Mouse (Mus musculus) hindbrain, embryonic 16.5 days (tissue): Measurements from ENCODE around the gene Tenm4. TPM values are rescaled to one million over a fixed set of nuclear protein-coding genes. Genes with fewer than 3 reads are reported as not detected.

Experiments
- ATAC-seq: fragments of 200-750 bp; cut with Nextera tagmentation; 2 replicates; pipeline ENCODE4 v1.8.0; 2017; ENCODE audit warnings: moderate TSS enrichment, moderate library complexity
- H3K27ac ChIP-seq: fragments of 300-500 bp; sonication (generic); 2 replicates; pipeline ENCODE4 v1.5.1; 2014; ENCODE audit warnings: low read depth, mild to moderate bottlenecking, control low read depth, low read length, moderate library complexity
- H3K27me3 ChIP-seq: fragments of 300-500 bp; sonication (generic); replicated peaks from 2 replicates; pipeline ENCODE4 v1.6.1; 2014; ENCODE audit warnings: low read length; ENCODE audit not compliant: control insufficient read depth, insufficient read depth
- H3K36me3 ChIP-seq: fragments of 300-500 bp; sonication (generic); 2 replicates; pipeline ENCODE4 v1.6.1; 2014; ENCODE audit warnings: mild to moderate bottlenecking, low read length, moderate library complexity, mixed read lengths; ENCODE audit not compliant: control insufficient read depth, insufficient read depth
- H3K4me1 ChIP-seq: fragments of 300-500 bp; sonication (generic); 2 replicates; pipeline ENCODE4 v1.6.1; 2014; ENCODE audit warnings: low read depth, low read length; ENCODE audit not compliant: control insufficient read depth, insufficient read depth
- H3K4me2 ChIP-seq: fragments of 300-500 bp; sonication (generic); 2 replicates; pipeline ENCODE4 v1.6.1; 2014; ENCODE audit warnings: mild to moderate bottlenecking, low read length, control low read depth, moderate library complexity
- H3K4me3 ChIP-seq: fragments of 300-500 bp; sonication (generic); 2 replicates; pipeline ENCODE4 v1.5.1; 2014; ENCODE audit warnings: mild to moderate bottlenecking, low read length, control low read depth, moderate library complexity
- H3K9ac ChIP-seq: fragments of 300-500 bp; sonication (generic); 2 replicates; pipeline ENCODE4 v1.6.1; 2014; ENCODE audit warnings: low read depth, mild to moderate bottlenecking, control low read depth, low read length, moderate library complexity
- H3K9me3 ChIP-seq: fragments of 300-500 bp; sonication (generic); 2 replicates; pipeline ENCODE4 v1.6.1; 2014; ENCODE audit warnings: mild to moderate bottlenecking, low read length, moderate library complexity; ENCODE audit not compliant: control insufficient read depth
- WGBS: fragments of 180-500 bp; shearing (Covaris S2); extraction: QIAGEN DNeasy Blood & Tissue Kit; methylation state at CpG from one replicate; pipeline ENCODE4 v1.1.7; 2014; 5-methylcytosine and 5-hydroxymethylcytosine counted together
- polyA plus RNA-seq: library from polyadenylated mRNA; unstranded; fragments of >200 nt; fragmentation: Nextera tagmentation; extraction: Ambion mirVana; gene quantifications from 2 replicates; pipeline ENCODE4 v1.2.1, GENCODE M21; 2015

Tenm4 gene
- polyA plus RNA-seq, 1 experiment from 2014 or later = 32.4 TPM

- WGBS = 45% methylated on average over 10 of the region's 10 CpGs
- Histone ChIP-seq H3K27ac (no peak overlapping the region), H3K4me1 (peaks cover 10% of the 10 kb centered on the region)
These were observed 585.2 kb downstream of the Tenm4 start for GRCm38 (mm10) chr7:96756104-96756742.

GRCm38 (mm10) chr7:96757067-96757466 lies 586.0 kb downstream of the Tenm4 start:
- no peak for ATAC-seq
- H3K27ac ChIP-seq = no peak overlapping the region
- no peaks in the 10 kb centered on the region for H3K9me3 ChIP-seq
- H3K36me3 ChIP-seq = no peaks in the 10 kb centered on the region
- H3K9ac ChIP-seq = no peak overlapping the region
- no peak overlapping the region for H3K4me3 ChIP-seq
- peaks cover 12% of the 10 kb centered on the region for H3K4me1 ChIP-seq
- no peak overlapping the region for H3K4me2 ChIP-seq
- WGBS = 80% methylated on average over 8 of the region's 8 CpGs
- H3K27me3 ChIP-seq = no peaks in the 10 kb centered on the region

More at GRCm38 (mm10) chr7:96756104-96756742, 585.2 kb downstream of the Tenm4 start:
- no peak overlapping the region for H3K9ac ChIP-seq
- H3K36me3 ChIP-seq = no peaks in the 10 kb centered on the region
- H3K4me2 ChIP-seq = no peak overlapping the region
- H3K27me3 ChIP-seq = no peaks in the 10 kb centered on the region
- no peaks in the 10 kb centered on the region for H3K9me3 ChIP-seq
- ATAC-seq = no peak
- no peak overlapping the region for H3K4me3 ChIP-seq

- Histone ChIP-seq H3K27ac (no peak overlapping the region), H3K27me3 (no peaks in the 10 kb centered on the region), H3K9ac (no peak overlapping the region), H3K4me2 (no peak overlapping the region), H3K4me3 (no peak overlapping the region), H3K4me1 (peaks cover 13% of the 10 kb centered on the region), H3K36me3 (no peaks in the 10 kb centered on the region), H3K9me3 (no peaks in the 10 kb centered on the region)
- WGBS = 63% methylated on average over 6 of the region's 6 CpGs
- peak; percentile 58; the same call in 1 of the 2 replicates for ATAC-seq
These were observed 589.2 kb downstream of the Tenm4 start for GRCm38 (mm10) chr7:96760208-96760607.

GRCm38 (mm10) chr7:96761151-96761550 lies 590.1 kb downstream of the Tenm4 start:
- ATAC-seq = 0 out of 2 replicates have a peak, but pooled peaks have one; percentile 9
- H3K4me2 ChIP-seq = no peak overlapping the region
- 39% methylated on average over 5 of the region's 5 CpGs for WGBS

GRCm38 (mm10) chr7:96765321-96765960 lies 594.4 kb downstream of the Tenm4 start:
- no peak overlapping the region for H3K9ac ChIP-seq
- H3K27me3 ChIP-seq = no peaks in the 10 kb centered on the region
- H3K4me2 ChIP-seq = no peak overlapping the region
- no peaks in the 10 kb centered on the region for H3K36me3 ChIP-seq
- H3K4me1 ChIP-seq = peaks cover 9% of the 10 kb centered on the region
- no peak overlapping the region for H3K4me3 ChIP-seq
- ATAC-seq = 0 out of 2 replicates have a peak, but pooled peaks have one; percentile 37
- H3K9me3 ChIP-seq = no peaks in the 10 kb centered on the region
- H3K27ac ChIP-seq = no peak overlapping the region
- WGBS = 59% methylated on average over 15 of the region's 15 CpGs

More at GRCm38 (mm10) chr7:96761151-96761550, 590.1 kb downstream of the Tenm4 start:
- Histone ChIP-seq H3K9ac (no peak overlapping the region), H3K27ac (no peak overlapping the region), H3K27me3 (no peaks in the 10 kb centered on the region), H3K36me3 (no peaks in the 10 kb centered on the region), H3K9me3 (no peaks in the 10 kb centered on the region), H3K4me3 (no peak overlapping the region), H3K4me1 (peaks cover 14% of the 10 kb centered on the region)

GRCm38 (mm10) chr7:96767090-96767489 lies 596.0 kb downstream of the Tenm4 start:
- H3K9me3 ChIP-seq = no peaks in the 10 kb centered on the region
- no peak overlapping the region for H3K9ac ChIP-seq
- WGBS = 76% methylated on average over 3 of the region's 3 CpGs
- no peak overlapping the region for H3K4me2 ChIP-seq
- no peak overlapping the region for H3K4me3 ChIP-seq
- no peak for ATAC-seq
- peaks cover 4% of the 10 kb centered on the region; the same call in 1 of the 2 replicates for H3K4me1 ChIP-seq
- H3K36me3 ChIP-seq = 0 out of 2 replicates have a peak, but pooled peaks cover 2% of the 10 kb centered on the region
- no peak overlapping the region for H3K27ac ChIP-seq
- H3K27me3 ChIP-seq = no peaks in the 10 kb centered on the region

- Histone ChIP-seq H3K9me3 (no peaks in the 10 kb centered on the region), H3K9ac (no peak overlapping the region), H3K36me3 (peaks cover 5% of the 10 kb centered on the region; the same call in 1 of the 2 replicates), H3K4me2 (no peak overlapping the region), H3K4me3 (no peak overlapping the region), H3K27ac (no peak overlapping the region), H3K27me3 (no peaks in the 10 kb centered on the region), H3K4me1 (peaks cover 4% of the 10 kb centered on the region; the same call in 1 of the 2 replicates)
- no peak for ATAC-seq
- 91% methylated on average over 6 of the region's 6 CpGs for WGBS
These were observed 597.7 kb downstream of the Tenm4 start for GRCm38 (mm10) chr7:96768718-96769117.

GRCm38 (mm10) chr7:96769784-96770183 lies 598.7 kb downstream of the Tenm4 start:
- peaks cover 5% of the 10 kb centered on the region; the same call in 1 of the 2 replicates for H3K36me3 ChIP-seq
- H3K4me3 ChIP-seq = no peak overlapping the region
- no peak for ATAC-seq
- no peak overlapping the region for H3K4me2 ChIP-seq
- 73% methylated on average over 4 of the region's 4 CpGs for WGBS
- H3K27ac ChIP-seq = no peak overlapping the region
- H3K9me3 ChIP-seq = no peaks in the 10 kb centered on the region
- H3K9ac ChIP-seq = no peak overlapping the region
- H3K27me3 ChIP-seq = no peaks in the 10 kb centered on the region
- peaks cover 4% of the 10 kb centered on the region; the same call in 1 of the 2 replicates for H3K4me1 ChIP-seq

- Histone ChIP-seq H3K27me3 (no peaks in the 10 kb centered on the region), H3K4me1 (peaks cover 3% of the 10 kb centered on the region; the same call in 1 of the 2 replicates), H3K36me3 (peaks cover 5% of the 10 kb centered on the region; the same call in 1 of the 2 replicates), H3K4me2 (no peak overlapping the region), H3K4me3 (no peak overlapping the region), H3K9me3 (no peaks in the 10 kb centered on the region), H3K9ac (no peak overlapping the region), H3K27ac (no peak overlapping the region)
- WGBS = 74% methylated on average over 4 of the region's 4 CpGs
- no peak for ATAC-seq
These were observed 601.9 kb downstream of the Tenm4 start for GRCm38 (mm10) chr7:96772966-96773365.
